Mouse (Mus musculus): ENCODE measurements at regions not wholly inside any gene's neighbourhood (a gene's known extent, or its start where the extent isn't known, plus 50 kb on each side); places are given as distances from the start of the nearest gene placed in this dataset.
A peak's percentile ranks its signal among the peaks of the same experiment; 100 is the strongest.

DNA sequence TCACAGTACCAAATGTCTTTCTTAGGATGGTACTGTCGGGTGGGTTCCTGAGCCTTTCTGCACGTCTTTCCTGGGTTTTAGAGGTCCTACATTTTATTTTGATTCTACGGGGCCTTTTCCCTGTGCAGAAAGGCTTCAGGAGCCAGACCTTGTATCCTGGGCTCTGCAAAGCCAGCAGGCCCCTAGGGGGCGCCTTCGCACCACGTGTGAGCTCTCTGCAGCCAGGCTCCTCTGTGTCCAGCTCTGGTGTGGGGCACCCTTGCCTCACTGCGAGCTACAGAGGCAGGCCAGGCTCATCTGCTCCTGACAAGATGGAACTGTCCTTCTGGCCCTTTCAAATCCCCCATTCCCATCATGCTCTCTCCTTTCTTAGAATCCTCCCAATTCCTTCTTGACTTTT lies 53.3 kb upstream of the Usp3 start:
- peak; percentile 93 for DNase-seq

DNA sequence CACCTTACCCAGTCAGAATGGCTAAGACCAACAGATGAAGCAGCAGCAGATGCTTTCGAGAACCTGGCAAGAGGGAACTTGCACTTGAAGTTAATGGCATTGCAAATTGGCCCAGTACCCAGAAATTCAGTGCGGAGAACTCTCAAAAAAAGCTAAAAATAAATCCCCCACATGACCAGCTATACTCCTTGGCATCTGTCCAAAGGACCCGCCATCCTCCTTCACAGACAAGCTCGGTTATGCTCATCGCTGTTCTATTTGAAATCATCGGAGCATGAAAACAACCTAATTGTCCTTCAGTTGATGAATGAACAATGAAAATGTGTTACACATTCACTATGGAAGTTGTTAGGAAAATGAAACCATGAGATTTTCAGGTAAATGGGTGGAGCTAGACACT lies 58.4 kb upstream of the Usp3 start:
- no peak for DNase-seq

DNA sequence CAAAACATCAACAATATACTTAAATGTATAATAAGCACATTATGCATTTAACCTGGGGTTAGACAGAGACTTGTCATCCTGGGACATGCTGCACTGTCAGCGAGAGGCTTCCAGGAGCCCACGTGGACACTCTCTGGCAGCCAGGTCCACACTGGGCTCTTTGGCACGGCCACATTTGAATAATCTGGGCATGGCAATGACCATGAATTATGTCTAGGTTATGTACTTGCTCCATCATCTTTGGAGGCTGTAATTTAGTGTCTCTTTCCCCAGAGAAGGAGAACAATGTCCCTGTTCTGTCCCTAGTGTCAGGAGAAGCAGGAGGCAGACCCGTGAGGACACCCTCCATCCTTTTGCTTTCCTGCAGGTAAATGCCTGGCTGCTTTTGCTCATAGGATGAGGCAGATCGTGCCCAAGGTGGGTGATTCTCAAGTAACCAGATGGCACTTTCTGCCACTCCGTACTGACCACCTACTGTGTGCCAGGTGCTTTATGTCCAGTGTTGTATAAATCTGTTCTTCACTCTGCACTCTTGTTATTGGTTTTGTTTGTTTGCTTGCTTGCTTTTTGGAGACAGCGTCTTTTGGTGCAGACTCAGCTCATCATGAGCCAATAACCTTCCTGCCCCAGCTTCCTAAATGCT lies 56.2 kb upstream of the Car12 start:
- peak; percentile 74 for DNase-seq

DNA sequence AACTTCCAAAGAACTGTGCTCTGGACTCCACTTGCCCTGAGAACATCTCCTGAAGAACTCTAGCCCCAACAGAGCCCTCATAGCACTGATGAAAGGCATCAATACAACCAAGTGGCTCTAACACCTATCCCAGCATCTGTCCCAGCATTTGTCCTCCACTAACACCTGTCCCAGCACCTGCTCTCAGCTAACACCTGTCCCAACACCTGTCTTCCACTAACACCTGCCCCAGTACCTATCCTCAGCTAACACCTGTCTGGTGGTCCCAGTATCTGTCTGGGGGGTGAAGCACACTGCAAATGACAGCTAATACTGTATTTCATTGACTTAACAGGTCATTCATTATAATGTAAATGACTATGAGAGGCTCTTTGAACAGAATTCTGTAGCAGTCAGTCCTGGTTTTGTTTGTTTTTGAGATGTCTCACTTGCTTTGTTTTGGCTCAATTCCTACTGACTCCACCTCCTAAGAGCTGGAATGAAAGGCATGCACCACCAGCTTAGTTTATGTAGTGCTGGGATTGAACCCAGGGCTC lies 54.7 kb upstream of the Car12 start:
- DNase-seq, result no peak

DNA sequence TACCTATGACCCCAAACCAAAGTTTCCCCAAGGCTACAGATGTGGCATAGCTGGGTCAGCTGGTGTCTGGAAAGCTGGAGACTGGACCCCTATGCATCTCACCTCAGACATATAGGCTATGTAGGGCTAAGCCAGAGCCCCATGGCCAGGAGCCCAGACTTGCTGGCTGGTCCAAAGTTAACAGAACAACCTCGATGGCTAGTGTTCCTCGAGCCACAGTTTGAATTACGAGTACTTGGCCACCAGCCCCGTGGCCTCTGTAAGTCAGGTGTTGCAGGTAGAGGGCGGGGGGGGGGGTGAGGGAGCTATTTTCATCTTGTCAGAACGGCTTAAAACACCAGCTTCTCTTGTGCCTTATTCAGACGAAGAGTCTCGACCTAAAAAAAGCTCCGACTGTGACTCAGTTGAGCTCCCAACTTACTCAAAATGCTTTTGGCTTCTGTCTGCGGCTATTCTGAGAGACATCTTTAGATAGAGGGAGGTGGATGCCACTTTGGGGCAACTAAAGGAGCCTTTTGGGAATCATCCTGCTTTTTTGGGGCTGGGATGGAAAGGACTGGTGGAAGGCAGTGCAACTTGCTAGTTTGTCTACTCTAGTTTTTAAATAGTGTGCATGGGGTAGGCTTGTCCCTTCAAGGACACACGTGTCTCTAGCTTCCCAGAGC lies 53.6 kb upstream of the Car12 start:
- DNase-seq, result no peak

DNA sequence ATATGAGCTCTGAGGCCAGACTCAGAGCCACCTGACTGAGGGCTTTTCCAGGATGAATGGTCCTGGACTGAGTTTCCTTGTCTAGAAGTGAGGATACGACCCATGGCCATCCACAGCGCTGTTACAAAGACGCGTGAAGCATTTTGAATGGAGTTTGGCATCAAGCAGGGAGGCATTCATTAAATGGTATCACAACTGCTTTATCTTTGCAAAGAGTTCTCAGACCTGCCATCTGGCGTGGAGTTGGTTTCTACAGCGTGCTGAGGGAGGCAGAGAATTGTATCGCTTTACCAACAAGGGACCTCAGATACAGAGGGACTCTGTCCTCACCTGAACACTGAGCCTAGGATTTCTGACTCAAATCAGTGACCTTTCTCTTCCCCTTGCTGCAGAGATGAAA lies 51.9 kb upstream of the Car12 start:
- DNase-seq, result no peak

DNA sequence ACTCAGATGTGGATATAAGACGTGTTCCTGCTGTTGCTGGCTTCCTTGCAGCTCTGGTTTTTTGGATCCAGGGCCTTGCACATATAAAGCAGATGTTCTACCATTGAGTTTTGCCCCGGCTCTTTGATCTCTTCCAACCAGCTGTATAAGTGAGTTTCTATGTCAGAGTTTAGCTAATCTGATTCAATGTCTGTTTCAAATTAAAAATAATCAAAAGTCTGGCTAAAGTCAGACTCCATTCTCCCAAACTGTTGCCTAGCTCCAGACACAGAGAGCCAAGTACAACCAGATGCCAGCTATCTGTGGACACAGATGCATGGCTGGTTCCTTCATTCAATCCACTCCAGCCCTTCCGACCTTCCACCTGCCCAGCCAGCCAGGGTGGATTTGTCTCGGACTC lies 51.0 kb upstream of the Car12 start:
- DNase-seq, result no peak
